Mouse (Mus musculus): ENCODE results near the gene Lrrc7.
A peak's percentile ranks its signal among the peaks of the same experiment; 100 is the strongest.

Gene Lrrc7

GRCm38 (mm10) chr3:158561987-158562360 is at the start of gene Lrrc7:
TSS of gene Lrrc7 (minus strand) at chr3:158562221.
- no peak for DNase-seq (ENCODE audit: low spot score)

DNA sequence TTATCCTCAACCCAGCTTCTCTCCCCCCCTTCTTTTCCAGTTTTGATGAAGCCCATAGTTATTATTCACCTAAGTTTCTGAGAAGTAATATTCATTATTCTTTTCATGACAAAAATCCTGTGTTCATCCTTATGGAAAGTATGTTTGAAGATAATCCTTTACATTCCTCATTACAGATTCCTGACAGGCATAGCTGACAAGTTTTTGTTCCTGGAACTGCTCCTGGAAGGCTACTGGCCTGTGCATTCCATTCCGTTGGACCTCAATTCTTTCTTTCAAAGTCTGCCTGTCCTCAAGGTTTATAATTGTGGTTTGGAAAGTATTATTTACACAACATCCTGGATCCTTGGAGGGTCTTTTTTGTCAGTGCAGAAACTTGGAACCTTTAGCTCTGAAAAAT is 45.0 kb upstream of the Lrrc7 start:
- DNase-seq (ENCODE audit: low spot score) = no peak

DNA sequence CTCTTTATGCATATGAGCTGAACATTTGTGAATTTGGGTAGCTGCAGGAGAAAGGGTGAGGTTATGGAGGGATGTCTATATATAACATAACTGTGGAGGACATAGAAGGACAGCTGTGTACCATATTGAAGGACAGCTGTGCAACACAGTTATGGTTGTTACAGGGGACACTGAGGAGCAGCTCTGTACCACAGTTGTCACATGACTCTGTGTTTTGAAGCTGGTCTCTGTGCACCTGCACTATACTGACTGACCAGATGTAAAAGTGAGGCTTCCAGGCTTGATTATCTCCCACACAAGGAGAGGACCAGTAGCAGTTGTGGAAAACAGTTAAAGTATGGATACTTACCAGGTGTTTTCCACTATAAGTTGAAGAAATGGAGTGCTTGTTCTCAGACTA is 43.3 kb upstream of the Lrrc7 start:
- no peak for DNase-seq (ENCODE audit: low spot score)

- no peak for DNase-seq (ENCODE audit: low spot score)
Observed at GRCm38 (mm10) chr3:158561256-158561986, 600 bp downstream of the Lrrc7 start.

- no peak for DNase-seq (ENCODE audit: low spot score)
Observed at GRCm38 (mm10) chr3:158560891-158561255, 1.1 kb downstream of the Lrrc7 start.

- DNase-seq (ENCODE audit: low spot score) = no peak
Observed at GRCm38 (mm10) chr3:158559691-158560650, 2.0 kb downstream of the Lrrc7 start.

DNA sequence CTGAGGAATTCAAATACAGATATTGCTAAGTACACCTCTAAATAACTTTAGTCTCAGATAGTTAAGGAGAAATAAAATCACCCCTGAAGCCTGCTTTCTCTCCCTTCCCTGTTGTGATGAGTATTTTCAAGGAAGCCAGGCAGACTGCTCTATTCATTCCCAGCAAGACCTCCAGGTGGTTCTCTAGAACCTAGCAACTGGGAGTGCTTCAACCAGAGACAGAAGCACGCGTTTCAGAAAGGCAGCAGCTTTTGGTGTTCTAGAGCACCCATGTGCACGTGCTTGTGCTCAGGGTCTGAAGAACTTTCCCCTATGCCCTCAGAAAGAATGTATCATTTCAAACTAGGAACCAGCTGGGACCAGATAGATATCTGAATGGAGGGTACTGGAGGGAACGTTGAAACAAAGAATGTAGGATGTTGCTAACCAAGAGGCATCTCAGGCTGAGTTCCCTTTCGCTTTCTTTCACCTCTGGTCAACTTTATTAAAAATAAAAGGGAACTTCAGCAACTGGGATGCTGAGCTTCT is 2.8 kb downstream of the Lrrc7 start:
- no peak for DNase-seq (ENCODE audit: low spot score)

- DNase-seq (ENCODE audit: low spot score) = no peak
Observed at GRCm38 (mm10) chr3:158558631-158559030, 3.4 kb downstream of the Lrrc7 start.

DNA sequence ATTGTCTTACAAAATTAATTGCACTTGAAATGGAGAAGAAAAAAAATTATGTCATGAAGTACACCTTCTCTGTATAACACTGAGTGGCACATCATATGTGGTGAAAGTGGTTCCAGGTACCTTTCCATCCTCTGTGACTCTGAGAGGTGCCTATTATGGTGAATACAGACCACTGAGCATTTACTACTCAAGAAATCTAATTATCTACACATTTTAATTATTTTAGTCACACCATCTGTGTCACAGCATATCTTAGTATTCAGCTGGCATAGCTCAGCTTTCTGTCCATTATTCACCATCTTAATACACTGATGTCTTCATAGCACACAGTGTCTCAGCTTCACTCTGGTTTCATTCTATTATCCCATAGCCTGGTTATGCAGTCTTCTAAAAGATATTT is 7.7 kb downstream of the Lrrc7 start:
- DNase-seq (ENCODE audit: low spot score) = no peak

GRCm38 (mm10) chr3:158552105-158552504 is 9.9 kb downstream of the Lrrc7 start:
- no peak for DNase-seq (ENCODE audit: low spot score)

DNA sequence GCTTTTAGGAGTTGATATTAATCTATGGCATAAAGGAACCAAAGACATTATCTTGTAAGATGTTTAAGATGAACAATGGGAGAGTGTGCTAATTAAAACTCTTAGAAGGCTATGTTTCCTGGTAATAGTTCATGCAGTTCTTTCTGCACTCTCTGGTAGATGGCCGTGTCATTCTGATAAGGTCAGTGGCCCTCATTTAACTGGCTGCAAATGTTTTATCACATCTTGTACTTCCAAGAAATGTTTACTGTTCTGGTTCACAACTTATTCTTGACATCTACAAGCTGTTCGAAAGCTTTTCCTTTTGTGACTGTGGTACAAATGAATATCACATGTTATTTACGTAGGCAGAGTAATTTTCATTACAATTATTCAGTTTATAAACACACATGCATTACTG is 18.5 kb downstream of the Lrrc7 start:
- DNase-seq (ENCODE audit: low spot score) = no peak

DNA sequence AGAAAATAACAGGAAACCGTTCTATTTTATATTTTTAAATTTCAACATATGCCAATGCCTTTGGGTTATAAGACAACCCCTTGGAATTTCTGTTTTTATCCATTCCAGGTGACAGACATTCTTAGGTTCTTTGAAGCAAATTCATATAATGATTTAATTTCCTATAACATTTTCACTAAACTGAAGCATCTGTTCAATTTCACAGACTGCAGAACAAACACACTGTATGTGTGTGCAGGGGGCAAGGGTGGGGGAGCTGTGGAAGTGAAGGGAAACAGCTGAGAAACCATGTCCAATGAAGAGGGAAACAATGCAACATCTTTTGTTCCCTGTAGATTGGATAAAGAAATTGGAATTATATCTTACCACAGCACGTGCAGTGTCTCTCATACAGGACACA is 29.2 kb downstream of the Lrrc7 start:
- DNase-seq (ENCODE audit: low spot score) = no peak

- no peak for DNase-seq (ENCODE audit: low spot score)
Observed at GRCm38 (mm10) chr3:158528471-158528870, 33.5 kb downstream of the Lrrc7 start.

GRCm38 (mm10) chr3:158493730-158494129 is 68.3 kb downstream of the Lrrc7 start:
- DNase-seq (ENCODE audit: low spot score) = no peak

GRCm38 (mm10) chr3:158479677-158480076 is 82.3 kb downstream of the Lrrc7 start:
- no peak for DNase-seq (ENCODE audit: low spot score)

GRCm38 (mm10) chr3:158400600-158400999 is 161.4 kb downstream of the Lrrc7 start:
- DNase-seq (ENCODE audit: low spot score) = no peak

GRCm38 (mm10) chr3:158391534-158391933 is 170.5 kb downstream of the Lrrc7 start:
- DNase-seq (ENCODE audit: low spot score) = no peak

GRCm38 (mm10) chr3:158388076-158388454 is 174.0 kb downstream of the Lrrc7 start:
- no peak for DNase-seq (ENCODE audit: low spot score)

DNA sequence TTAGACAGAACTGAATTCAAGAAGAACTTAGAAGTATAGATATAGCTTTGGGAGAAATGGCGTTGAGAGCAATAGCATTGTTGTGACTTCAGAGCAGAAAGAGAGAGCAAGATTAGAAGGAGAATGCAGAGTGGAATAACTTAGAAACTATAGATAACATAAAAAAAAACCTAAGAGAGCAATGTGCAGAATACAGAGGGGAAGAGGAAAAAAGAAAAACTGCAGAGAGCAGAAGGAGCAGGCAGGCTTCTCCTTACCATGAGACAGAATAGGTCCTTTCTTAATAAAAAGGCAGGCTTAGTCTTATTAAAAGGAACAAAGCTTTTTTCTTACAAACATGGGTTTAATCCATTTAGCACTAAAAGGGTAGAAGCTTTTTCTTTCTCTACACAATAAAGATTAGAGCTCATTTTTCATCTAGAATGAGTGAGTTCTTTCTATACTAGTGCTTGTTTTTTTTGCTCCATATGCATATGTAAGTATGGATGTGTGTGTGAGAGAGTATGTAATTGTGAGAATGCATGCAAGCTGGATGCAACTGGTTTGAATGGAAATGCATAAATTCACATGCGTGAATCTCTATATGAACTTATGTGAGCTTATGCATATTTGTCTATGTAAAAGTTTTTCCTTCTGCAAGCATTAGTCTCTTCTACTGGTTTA is 174.5 kb downstream of the Lrrc7 start:
- DNase-seq (ENCODE audit: low spot score) = no peak

DNA sequence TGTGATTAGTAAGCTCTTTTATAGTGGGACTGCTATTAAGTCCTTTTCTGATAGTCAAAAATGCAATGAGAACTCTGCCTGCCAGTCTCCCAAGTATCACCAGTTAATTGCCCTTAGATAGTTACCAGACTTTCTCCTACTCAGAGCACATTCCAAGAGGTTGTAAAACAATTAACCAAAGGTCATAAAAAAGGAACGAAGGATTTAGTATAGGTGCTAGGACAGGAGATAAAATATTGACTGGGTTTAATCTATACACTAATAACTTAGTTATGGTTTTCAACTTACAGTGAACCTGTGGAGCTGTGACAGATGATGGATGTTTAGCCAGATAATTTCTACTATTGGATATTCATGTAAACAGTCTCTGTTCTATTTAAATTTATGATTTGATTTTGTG is 175.2 kb downstream of the Lrrc7 start:
- no peak for DNase-seq (ENCODE audit: low spot score)

GRCm38 (mm10) chr3:158375885-158376284 is 186.1 kb downstream of the Lrrc7 start:
- peak; percentile 56 for DNase-seq (ENCODE audit: low spot score)

GRCm38 (mm10) chr3:158369169-158369568 is 192.9 kb downstream of the Lrrc7 start:
- DNase-seq (ENCODE audit: low spot score) = no peak

GRCm38 (mm10) chr3:158365801-158366200 is 196.2 kb downstream of the Lrrc7 start:
- no peak for DNase-seq (ENCODE audit: low spot score)
